Mouse (Mus musculus) embryo, embryonic 10 days (tissue): Measurements from ENCODE around the gene Krtap5-1.
"Not testable (repeated sequence)": the region's sequence is repeated elsewhere in the genome, so short reads cannot be mapped to it uniquely, and the experiment has no call there.

Source experiments
- DNase-seq: peaks from one replicate; pipeline ENCODE4 v3.0.0-alpha.2; 2015; ENCODE audit warnings: low spot score

The Krtap5-1 gene

GRCm38 (mm10) chr7:142297018-142297417, at the start of gene Krtap5-1:
Gene Krtap5-1 (minus strand): TSS chr7:142297118.
- DNase-seq: not testable (repeated sequence)

- DNase-seq: no peak
Observed at GRCm38 (mm10) chr7:142342247-142342640, 45.3 kb upstream of the Krtap5-1 start.

- DNase-seq: no peak
Observed at GRCm38 (mm10) chr7:142341564-142342246, 44.8 kb upstream of the Krtap5-1 start.

- no peak for DNase-seq
Observed at GRCm38 (mm10) chr7:142340269-142340970, 43.5 kb upstream of the Krtap5-1 start.

- DNase-seq: no peak
Observed at GRCm38 (mm10) chr7:142335151-142335550, 38.2 kb upstream of the Krtap5-1 start.

GRCm38 (mm10) chr7:142334246-142334645, 37.3 kb upstream of the Krtap5-1 start:
- DNase-seq: peak; percentile 96

GRCm38 (mm10) chr7:142332741-142333140, 35.8 kb upstream of the Krtap5-1 start:
- not testable (repeated sequence) for DNase-seq

- DNase-seq: no peak
Observed at GRCm38 (mm10) chr7:142331281-142331680, 34.4 kb upstream of the Krtap5-1 start.

GRCm38 (mm10) chr7:142330271-142330724, 33.4 kb upstream of the Krtap5-1 start:
- DNase-seq: peak; percentile 52

GRCm38 (mm10) chr7:142328507-142328906, 31.6 kb upstream of the Krtap5-1 start:
- DNase-seq: peak; percentile 52

- peak; percentile 50 for DNase-seq
Observed at GRCm38 (mm10) chr7:142326714-142327445, 30.0 kb upstream of the Krtap5-1 start.

- DNase-seq: no peak
Observed at GRCm38 (mm10) chr7:142323396-142324117, 26.6 kb upstream of the Krtap5-1 start.

- DNase-seq: no peak
Observed at GRCm38 (mm10) chr7:142322641-142323040, 25.7 kb upstream of the Krtap5-1 start.

GRCm38 (mm10) chr7:142321637-142322306, 24.9 kb upstream of the Krtap5-1 start:
- DNase-seq: not testable (repeated sequence)

- no peak for DNase-seq
Observed at GRCm38 (mm10) chr7:142320906-142321305, 24.0 kb upstream of the Krtap5-1 start.

GRCm38 (mm10) chr7:142319124-142319523, 22.2 kb upstream of the Krtap5-1 start:
- DNase-seq: no peak

- peak; percentile 53 for DNase-seq
Observed at GRCm38 (mm10) chr7:142317216-142317615, 20.3 kb upstream of the Krtap5-1 start.

GRCm38 (mm10) chr7:142316558-142316957, 19.6 kb upstream of the Krtap5-1 start:
- DNase-seq: peak; percentile 85

GRCm38 (mm10) chr7:142314600-142315285, 17.8 kb upstream of the Krtap5-1 start:
- no peak for DNase-seq

- not testable (repeated sequence) for DNase-seq
Observed at GRCm38 (mm10) chr7:142303929-142304328, 7.0 kb upstream of the Krtap5-1 start.

- DNase-seq: no peak
Observed at GRCm38 (mm10) chr7:142303249-142303648, 6.3 kb upstream of the Krtap5-1 start, which contains the start of gene Krtap5-4. Gene Krtap5-4 (plus strand): TSS chr7:142303549.
